Mouse (Mus musculus) lung, embryonic 14.5 days (tissue): ENCODE results near the gene Ltf. TPM values are rescaled to one million over a fixed set of nuclear protein-coding genes. Genes with fewer than 3 reads are reported as not detected.

Experiments
- ATAC-seq: fragments of 200-750 bp; cut with Nextera tagmentation; 2 replicates; pipeline ENCODE4 v1.8.0; 2017; ENCODE audit warnings: mild to moderate bottlenecking, moderate TSS enrichment, moderate library complexity; ENCODE audit not compliant: insufficient read depth
- DNase-seq: peaks from one replicate; pipeline ENCODE4 v3.0.0-alpha.2; 2015
- H3K27ac ChIP-seq: fragments of 300-500 bp; sonication (generic); 2 replicates; pipeline ENCODE4 v1.5.1; 2014; ENCODE audit warnings: low read depth, mild to moderate bottlenecking, moderate library complexity
- H3K27me3 ChIP-seq: fragments of 300-500 bp; sonication (generic); 2 replicates; pipeline ENCODE4 v1.6.1; 2014; ENCODE audit warnings: low read length, control low read depth; ENCODE audit not compliant: insufficient read depth
- H3K36me3 ChIP-seq: fragments of 300-500 bp; sonication (generic); 2 replicates; pipeline ENCODE4 v1.6.1; 2014; ENCODE audit warnings: control low read depth; ENCODE audit not compliant: insufficient read depth
- H3K4me1 ChIP-seq: fragments of 300-500 bp; sonication (generic); 2 replicates; pipeline ENCODE4 v1.6.1; 2014; ENCODE audit warnings: antibody characterized with exemption, control low read depth; ENCODE audit not compliant: insufficient read depth
- H3K4me2 ChIP-seq: fragments of 300-500 bp; sonication (generic); 2 replicates; pipeline ENCODE4 v1.6.1; 2014; ENCODE audit warnings: mild to moderate bottlenecking
- H3K4me3 ChIP-seq: fragments of 300-500 bp; sonication (generic); 2 replicates; pipeline ENCODE4 v1.5.1; 2014; ENCODE audit warnings: low read depth, low read length
- H3K9ac ChIP-seq: fragments of 300-500 bp; sonication (generic); 2 replicates; pipeline ENCODE4 v1.6.1; 2014
- H3K9me3 ChIP-seq: fragments of 300-500 bp; sonication (generic); 2 replicates; pipeline ENCODE4 v1.6.1; 2016; ENCODE audit warnings: low read depth, low read length, control low read depth
- CTCF ChIP-seq: IDR thresholded peaks from 2 replicates; pipeline ENCODE4 v1.5.1; 2016; ENCODE audit warnings: antibody characterized with exemption, low read depth
- WGBS: fragments of 180-500 bp; shearing (Covaris S2); extraction: QIAGEN DNeasy Blood & Tissue Kit; methylation state at CpG from one replicate; pipeline ENCODE4 v1.1.7; 2014; 5-methylcytosine and 5-hydroxymethylcytosine counted together
- polyA plus RNA-seq: library from polyadenylated mRNA; unstranded; fragments of >200 nt; fragmentation: Nextera tagmentation; extraction: Ambion mirVana; gene quantifications from 2 replicates; pipeline ENCODE4 v1.2.1, GENCODE M21; 2014

Gene Ltf
- polyA plus RNA-seq, 1 experiment from 2014 or later, result 0.17 TPM

DNA sequence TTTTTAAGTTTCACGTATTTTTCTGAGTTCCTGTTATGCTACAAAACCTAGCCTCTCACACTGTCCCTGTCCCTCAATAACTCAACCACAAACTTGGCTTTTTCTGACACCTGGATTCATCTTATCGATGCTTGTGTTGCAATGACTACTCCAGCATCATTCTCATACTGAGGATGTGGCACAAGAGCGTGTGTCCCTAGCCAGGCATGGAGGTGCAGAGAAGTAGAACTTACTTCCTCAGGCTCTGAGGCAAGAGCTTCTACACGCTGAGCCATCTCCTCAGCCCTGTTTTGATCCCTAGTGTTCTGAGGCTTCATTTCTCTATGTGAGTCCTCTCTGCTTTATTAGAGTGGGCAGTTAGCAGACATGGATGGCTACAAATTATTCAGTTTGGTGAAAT lies 14.6 kb downstream of the Ltf start:
- no peak overlapping the region for H3K4me3 ChIP-seq
- TF ChIP-seq CTCF, result no peak
- 83% methylated on average over 4 of the region's 4 CpGs for WGBS
- H3K9me3 ChIP-seq, result no peaks in the 10 kb centered on the region
- no peaks in the 10 kb centered on the region for H3K36me3 ChIP-seq
- H3K4me2 ChIP-seq, result no peak overlapping the region
- no peak overlapping the region for H3K27ac ChIP-seq
- no peak overlapping the region for H3K9ac ChIP-seq
- H3K4me1 ChIP-seq, result no peaks in the 10 kb centered on the region
- H3K27me3 ChIP-seq, result no peaks in the 10 kb centered on the region
- DNase-seq (no peak), ATAC-seq (no peak)

DNA sequence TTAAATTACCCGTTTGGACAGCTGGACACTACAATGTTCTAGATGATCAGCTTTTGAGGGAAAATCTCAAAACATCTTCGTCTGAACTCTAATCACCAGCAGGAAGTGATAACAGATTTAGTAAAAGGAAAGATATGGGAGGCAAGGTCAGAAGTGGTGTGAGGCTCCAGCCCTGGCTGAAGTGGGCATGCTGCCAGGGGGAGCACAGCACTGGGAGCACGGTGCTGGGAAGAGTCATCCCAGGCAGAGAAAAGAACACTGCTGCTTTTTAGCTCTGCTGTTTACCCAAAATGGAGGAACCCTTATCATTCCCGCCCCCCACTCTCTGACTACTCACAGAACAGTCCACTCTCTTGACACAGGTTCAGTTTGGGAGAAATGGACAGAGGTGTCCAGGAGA lies 20.9 kb downstream of the Ltf start:
- TF ChIP-seq CTCF, result no peak
- no peak overlapping the region for H3K9ac ChIP-seq
- H3K27ac ChIP-seq, result no peak overlapping the region
- WGBS, result 48% methylated on average over 4 of the region's 4 CpGs
- DNase-seq, result peak; percentile 36
- no peaks in the 10 kb centered on the region for H3K4me1 ChIP-seq
- no peak overlapping the region for H3K4me2 ChIP-seq
- no peak for ATAC-seq
- H3K4me3 ChIP-seq, result no peak overlapping the region
- H3K36me3 ChIP-seq, result no peaks in the 10 kb centered on the region
- H3K9me3 ChIP-seq, result no peaks in the 10 kb centered on the region
- no peaks in the 10 kb centered on the region for H3K27me3 ChIP-seq

DNA sequence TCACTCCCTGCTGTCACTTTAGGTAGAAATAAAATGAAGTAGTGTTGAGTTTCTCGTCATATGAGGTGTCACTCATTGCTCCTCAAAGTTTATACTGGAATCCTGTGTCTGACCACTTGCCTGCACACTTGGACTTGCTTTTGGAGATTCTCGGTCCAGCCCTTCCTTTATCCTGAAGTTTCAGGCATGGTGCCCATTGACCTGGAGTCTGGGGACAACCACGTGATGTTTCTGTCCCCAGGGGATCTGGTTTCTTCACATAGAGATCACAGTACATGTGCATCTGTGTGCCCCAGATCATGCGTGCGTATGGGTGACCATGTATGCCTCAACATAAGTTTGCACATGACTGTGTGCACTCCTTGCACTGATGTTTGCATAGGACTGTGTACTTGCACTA lies 23.2 kb downstream of the Ltf start:
- no peak overlapping the region for H3K4me3 ChIP-seq
- no peak for TF ChIP-seq CTCF
- H3K9me3 ChIP-seq, result no peaks in the 10 kb centered on the region
- no peaks in the 10 kb centered on the region for H3K4me1 ChIP-seq
- no peak overlapping the region for H3K27ac ChIP-seq
- no peaks in the 10 kb centered on the region for H3K27me3 ChIP-seq
- H3K4me2 ChIP-seq, result no peak overlapping the region
- DNase-seq (no peak), ATAC-seq (no peak)
- no peaks in the 10 kb centered on the region for H3K36me3 ChIP-seq
- 73% methylated on average over 5 of the region's 5 CpGs for WGBS
- no peak overlapping the region for H3K9ac ChIP-seq

DNA sequence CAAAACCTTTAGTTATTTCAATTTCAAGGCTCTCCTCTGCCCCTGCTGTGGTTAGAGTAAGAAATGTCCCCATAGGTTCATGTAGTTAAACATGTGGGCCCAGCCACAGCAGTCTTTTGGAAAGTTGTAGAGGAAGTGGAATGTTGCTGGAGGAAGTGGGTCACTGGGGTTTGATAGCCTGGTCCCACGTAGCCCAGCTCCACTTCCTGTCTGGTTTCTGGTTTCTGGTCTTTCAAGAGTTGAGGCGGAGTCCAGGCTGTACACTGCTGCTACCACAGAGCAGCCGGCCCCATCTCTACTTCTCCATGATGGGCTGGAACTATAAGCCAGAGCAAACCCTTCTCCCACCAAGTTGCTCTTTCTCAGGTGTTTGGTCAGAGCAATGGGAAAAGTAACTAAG lies 27.2 kb downstream of the Ltf start:
- no peak for ATAC-seq
- WGBS, result 62% methylated on average over 3 of the region's 3 CpGs
- DNase-seq, result no peak
- Histone ChIP-seq H3K4me3 (no peak overlapping the region), H3K9me3 (no peaks in the 10 kb centered on the region), H3K9ac (no peak overlapping the region), H3K36me3 (no peaks in the 10 kb centered on the region), H3K27me3 (no peaks in the 10 kb centered on the region), H3K4me2 (no peak overlapping the region), H3K27ac (no peak overlapping the region), H3K4me1 (no peaks in the 10 kb centered on the region)
- no peak for TF ChIP-seq CTCF

GRCm38 (mm10) chr9:111047266-111047665 lies 28.2 kb downstream of the Ltf start:
- DNase-seq (no peak), ATAC-seq (no peak)
- no peak overlapping the region for H3K4me2 ChIP-seq
- H3K9ac ChIP-seq, result no peak overlapping the region
- no peaks in the 10 kb centered on the region for H3K36me3 ChIP-seq
- no peaks in the 10 kb centered on the region for H3K27me3 ChIP-seq
- WGBS, result 89% methylated on average over 5 of the region's 5 CpGs
- no peak for TF ChIP-seq CTCF
- no peaks in the 10 kb centered on the region for H3K4me1 ChIP-seq
- no peak overlapping the region for H3K27ac ChIP-seq
- no peak overlapping the region for H3K4me3 ChIP-seq
- H3K9me3 ChIP-seq, result no peaks in the 10 kb centered on the region

GRCm38 (mm10) chr9:111048452-111048851 lies 29.4 kb downstream of the Ltf start:
- no peaks in the 10 kb centered on the region for H3K36me3 ChIP-seq
- no peaks in the 10 kb centered on the region for H3K27me3 ChIP-seq
- no peak overlapping the region for H3K4me2 ChIP-seq
- H3K4me1 ChIP-seq, result no peaks in the 10 kb centered on the region
- H3K9me3 ChIP-seq, result no peaks in the 10 kb centered on the region
- no peak for ATAC-seq
- no peak for DNase-seq
- WGBS, result 77% methylated on average over 3 of the region's 3 CpGs
- TF ChIP-seq CTCF, result no peak
- H3K27ac ChIP-seq, result no peak overlapping the region
- H3K4me3 ChIP-seq, result no peak overlapping the region
- H3K9ac ChIP-seq, result no peak overlapping the region

GRCm38 (mm10) chr9:111054923-111055322 lies 35.9 kb downstream of the Ltf start:
- Histone ChIP-seq H3K27ac (no peak overlapping the region), H3K27me3 (no peaks in the 10 kb centered on the region), H3K4me2 (peak overlapping the region; percentile 83; the same call in 1 of the 2 replicates), H3K9me3 (no peaks in the 10 kb centered on the region), H3K9ac (no peak overlapping the region), H3K4me1 (peaks cover 13% of the 10 kb centered on the region), H3K4me3 (peak overlapping the region; percentile 43; the same call in 1 of the 2 replicates), H3K36me3 (no peaks in the 10 kb centered on the region)
- DNase-seq, result no peak
- TF ChIP-seq CTCF, result no peak
- WGBS, result 63% methylated on average over 9 of the region's 9 CpGs
- no peak for ATAC-seq

DNA sequence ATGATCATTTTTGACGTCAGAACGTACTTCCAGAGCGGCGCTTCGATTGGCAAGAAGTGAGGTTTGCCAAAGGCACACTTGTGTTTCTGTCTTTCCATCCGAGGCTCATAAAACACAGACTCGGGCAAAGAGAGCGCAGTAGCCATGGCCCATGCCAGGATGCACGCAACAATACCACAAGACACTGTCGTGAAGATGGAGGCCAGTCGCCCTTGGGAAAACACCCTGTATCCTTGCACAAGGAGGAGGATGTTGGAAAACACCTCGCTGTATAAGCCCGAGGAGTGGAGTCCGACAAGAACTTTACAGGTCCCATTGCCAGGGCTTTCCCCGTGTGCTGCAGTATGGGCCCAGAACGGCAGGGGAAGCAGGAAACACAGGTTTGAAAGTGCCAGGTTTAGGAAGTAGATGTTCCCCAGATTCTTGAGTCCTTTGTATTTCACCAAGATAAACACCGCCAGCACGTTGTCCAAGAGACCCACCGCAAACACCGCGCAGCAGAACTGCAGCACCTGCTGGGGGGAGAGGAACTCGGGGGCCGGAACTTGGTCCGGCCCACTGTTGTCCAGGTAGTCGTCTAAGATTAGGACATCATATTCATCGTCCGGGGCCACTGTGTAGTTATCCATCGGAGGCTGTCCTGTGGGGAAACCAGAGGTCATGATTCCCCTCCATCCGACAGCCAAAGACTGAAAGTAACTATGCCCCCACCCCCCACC lies 36.9 kb downstream of the Ltf start:
- H3K4me3 ChIP-seq, result peak overlapping the region; percentile 43
- H3K27me3 ChIP-seq, result no peaks in the 10 kb centered on the region
- no peaks in the 10 kb centered on the region for H3K9me3 ChIP-seq
- ATAC-seq (peak; percentile 26; the same call in 1 of the 2 replicates), DNase-seq (no peak)
- no peak for TF ChIP-seq CTCF
- 47% methylated on average over 29 of the region's 29 CpGs for WGBS
- H3K36me3 ChIP-seq, result no peaks in the 10 kb centered on the region
- H3K4me1 ChIP-seq, result peaks cover 13% of the 10 kb centered on the region
- peak overlapping the region; percentile 67; the same call in 1 of the 2 replicates for H3K27ac ChIP-seq
- peak overlapping the region; percentile 83 for H3K4me2 ChIP-seq
- H3K9ac ChIP-seq, result peak overlapping the region; percentile 62
